Comparison of ENCODE assay signal across 7 mouse cellular contexts in genomic region chr17:16900791-16901190, GRCm38 (mm10).
DNase-seq lines count a peak whose midpoint lies in the region; ATAC-seq and TF ChIP-seq lines count a peak whose summit lies in the region.

No protein-coding gene starts in this region.

- no peak overlapping the region for H3K4me3 ChIP-seq in lung, embryonic 14.5 days (ENCODE audit: low read depth, low read length)
- H3K4me3 ChIP-seq in lung, adult 2 months (replicated peaks; ENCODE audit: extremely low read depth, low read depth, low read length), result no peak overlapping the region
- H3K4me3 ChIP-seq in limb, embryonic 14.5 days (replicated peaks; ENCODE audit: low read length), result no peak overlapping the region

- H3K27ac ChIP-seq in lung, embryonic 14.5 days (ENCODE audit: low read depth), result no peak overlapping the region
- H3K27ac ChIP-seq in limb, embryonic 14.5 days (replicated peaks; ENCODE audit: low read depth, low read length), result no peak overlapping the region

- H3K36me3 ChIP-seq in lung, embryonic 14.5 days (ENCODE audit: insufficient read depth), result no peaks in the 10 kb centered on the region
- H3K36me3 ChIP-seq in limb, embryonic 14.5 days (ENCODE audit: control insufficient read depth, insufficient read depth, low read length), result no peaks in the 10 kb centered on the region

- WGBS in lung, embryonic 14.5 days, result 61% methylated on average over 2 of the region's 2 CpGs
- 56% methylated on average over 2 of the region's 2 CpGs for WGBS in lung, adult 2 months
- 67% methylated on average over 2 of the region's 2 CpGs for WGBS in limb, embryonic 14.5 days

- no peaks in the 10 kb centered on the region; the same call in 1 of the 2 replicates for H3K9me3 ChIP-seq in lung, embryonic 14.5 days (ENCODE audit: low read depth, low read length)
- H3K9me3 ChIP-seq in limb, embryonic 14.5 days (ENCODE audit: control insufficient read depth, low read length), result no peaks in the 10 kb centered on the region

- H3K4me2 ChIP-seq in lung, embryonic 14.5 days, result no peak overlapping the region
- H3K4me2 ChIP-seq in limb, embryonic 14.5 days (replicated peaks; ENCODE audit: low read depth, low read length, severe bottlenecking), result no peak overlapping the region

- no peaks in the 10 kb centered on the region for H3K27me3 ChIP-seq in lung, embryonic 14.5 days (ENCODE audit: insufficient read depth, low read length)
- H3K27me3 ChIP-seq in limb, embryonic 14.5 days (ENCODE audit: control insufficient read depth, insufficient read depth, low read length), result no peaks in the 10 kb centered on the region

- no peaks in the 10 kb centered on the region for H3K4me1 ChIP-seq in lung, embryonic 14.5 days (ENCODE audit: insufficient read depth)
- no peaks in the 10 kb centered on the region for H3K4me1 ChIP-seq in lung, adult 2 months (ENCODE audit: control insufficient read depth, insufficient read depth, low read length)
- no peaks in the 10 kb centered on the region for H3K4me1 ChIP-seq in limb, embryonic 14.5 days (ENCODE audit: control insufficient read depth, insufficient read depth, low read length)

- no peak for TF ChIP-seq POLR2A in lung, adult 2 months (IDR thresholded peaks at IDR 0.05; ENCODE audit: borderline replicate concordance, extremely low read depth, low read depth, low read length)
- TF ChIP-seq POLR2A in limb, embryonic 14.5 days (IDR thresholded peaks at IDR 0.05; ENCODE audit: borderline replicate concordance, extremely low read depth, insufficient read depth, insufficient read length), result no peak

- DNase-seq in lung, embryonic 14.5 days, result peak; percentile 78
- DNase-seq in lung, adult 2 months, result no peak
- DNase-seq in R1 (ENCODE audit: low read depth, low spot score), result peak; percentile 48
- peak; percentile 10 for DNase-seq in cerebellum, adult 9-11 months
- DNase-seq in kidney, adult 8-10 months, result peak; percentile 12 to 55
- peak; percentile 21 for DNase-seq in limb, embryonic 14.5 days (ENCODE audit: low spot score)
- peak; percentile 5 for DNase-seq in telencephalon, adult 2 months (ENCODE audit: low read depth, low spot score)

- peak; percentile 65 for TF ChIP-seq CTCF in lung, embryonic 14.5 days (IDR thresholded peaks at IDR 0.05; ENCODE audit: low read depth)
- no peak for TF ChIP-seq CTCF in lung, adult 2 months (IDR thresholded peaks at IDR 0.05; ENCODE audit: insufficient read depth, low read length)

- no peak overlapping the region for H3K9ac ChIP-seq in lung, embryonic 14.5 days
- H3K9ac ChIP-seq in limb, embryonic 14.5 days (ENCODE audit: low read depth, low read length, severe bottlenecking), result no peak overlapping the region

- no peak for ATAC-seq in lung, embryonic 14.5 days (ENCODE audit: insufficient read depth)
- ATAC-seq in limb, embryonic 14.5 days (ENCODE audit: low FRiP score, low read depth), result no peak
